Mouse (Mus musculus) embryonic facial prominence, embryonic 14.5 days (tissue): ENCODE results near the gene Iqcf3. TPM values are rescaled to one million over a fixed set of nuclear protein-coding genes. Genes with fewer than 3 reads are reported as not detected.

ENCODE experiments used
- ATAC-seq: fragments of 200-750 bp; cut with Nextera tagmentation; 2 replicates; pipeline ENCODE4 v1.8.0; 2017; ENCODE audit warnings: low read depth, moderate number of reproducible peaks, moderate TSS enrichment
- DNase-seq: peaks from one replicate; pipeline ENCODE4 v3.0.0-alpha.2; 2015; ENCODE audit warnings: low spot score
- H3K27ac ChIP-seq: fragments of 300-500 bp; sonication (generic); replicated peaks from 2 replicates; pipeline ENCODE4 v1.5.1; 2014; ENCODE audit warnings: low read depth, mild to moderate bottlenecking, low read length, moderate library complexity
- H3K27me3 ChIP-seq: fragments of 300-500 bp; sonication (generic); replicated peaks from 2 replicates; pipeline ENCODE4 v1.6.1; 2014; ENCODE audit warnings: low read length; ENCODE audit not compliant: control insufficient read depth, insufficient read depth
- H3K36me3 ChIP-seq: fragments of 300-500 bp; sonication (generic); 2 replicates; pipeline ENCODE4 v1.6.1; 2014; ENCODE audit warnings: low read length, mixed read lengths; ENCODE audit not compliant: control insufficient read depth, insufficient read depth
- H3K4me1 ChIP-seq: fragments of 300-500 bp; sonication (generic); 2 replicates; pipeline ENCODE4 v1.6.1; 2014; ENCODE audit warnings: antibody characterized with exemption, low read length; ENCODE audit not compliant: control insufficient read depth, insufficient read depth
- H3K4me2 ChIP-seq: fragments of 300-500 bp; sonication (generic); 2 replicates; pipeline ENCODE4 v1.6.1; 2014; ENCODE audit warnings: low read depth, mild to moderate bottlenecking, low read length, moderate library complexity, mixed read lengths
- H3K4me3 ChIP-seq: fragments of 300-500 bp; sonication (generic); 2 replicates; pipeline ENCODE4 v1.5.1; 2014; ENCODE audit warnings: low read depth, mild to moderate bottlenecking, low read length
- H3K9ac ChIP-seq: fragments of 300-500 bp; sonication (generic); 2 replicates; pipeline ENCODE4 v1.6.1; 2014; ENCODE audit warnings: low read depth, mild to moderate bottlenecking, low read length, moderate library complexity, mixed read lengths
- H3K9me3 ChIP-seq: fragments of 300-500 bp; sonication (generic); 2 replicates; pipeline ENCODE4 v1.6.1; 2016; ENCODE audit warnings: low read length; ENCODE audit not compliant: control insufficient read depth
- WGBS: fragments of 180-500 bp; shearing (Covaris S2); extraction: QIAGEN DNeasy Blood & Tissue Kit; methylation state at CpG from one replicate; pipeline ENCODE4 v1.1.7; 2014; 5-methylcytosine and 5-hydroxymethylcytosine counted together
- polyA plus RNA-seq: library from polyadenylated mRNA; unstranded; fragments of >200 nt; fragmentation: Nextera tagmentation; extraction: Ambion mirVana; gene quantifications from 2 replicates; pipeline ENCODE4 v1.2.1, GENCODE M21; 2014

Gene Iqcf3
- polyA plus RNA-seq, 1 experiment from 2014 or later: not detected

DNA sequence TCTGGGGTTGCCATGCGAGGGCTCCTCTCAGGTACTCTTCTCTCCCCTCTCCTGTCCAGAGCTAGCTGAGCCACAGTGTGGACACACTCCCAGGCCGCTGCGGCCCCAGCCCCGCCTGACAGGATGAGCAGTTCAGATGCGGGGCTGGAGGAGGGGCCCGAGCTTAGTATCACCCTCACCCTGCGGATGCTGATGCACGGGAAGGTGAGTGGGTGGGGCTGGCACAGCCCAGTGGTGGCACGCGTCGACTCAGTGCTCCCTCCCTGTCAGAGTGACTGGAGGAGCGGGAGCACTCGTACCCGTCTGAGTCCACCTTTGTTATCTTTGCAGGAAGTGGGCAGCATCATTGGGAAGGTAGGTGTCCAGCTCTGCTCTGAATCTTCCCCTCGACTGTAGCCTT lies 101.5 kb downstream of the Iqcf3 start:
- WGBS: 80% methylated on average over 15 of the region's 15 CpGs
- DNase-seq: no peak
- no peak overlapping the region for H3K4me3 ChIP-seq
- ATAC-seq: no peak
- peak overlapping the region; percentile 10; the same call in 1 of the 2 replicates for H3K9ac ChIP-seq
- no peak overlapping the region for H3K4me2 ChIP-seq
- peaks cover 39% of the 10 kb centered on the region for H3K4me1 ChIP-seq
- H3K27ac ChIP-seq: no peak overlapping the region
- no peaks in the 10 kb centered on the region for H3K27me3 ChIP-seq
- peaks cover 44% of the 10 kb centered on the region for H3K36me3 ChIP-seq
- no peaks in the 10 kb centered on the region for H3K9me3 ChIP-seq

- peaks cover 31% of the 10 kb centered on the region for H3K36me3 ChIP-seq
- H3K9ac ChIP-seq: no peak overlapping the region
- no peak overlapping the region for H3K27ac ChIP-seq
- no peaks in the 10 kb centered on the region for H3K9me3 ChIP-seq
- DNase-seq: no peak
- no peak for ATAC-seq
- peaks cover 43% of the 10 kb centered on the region for H3K4me1 ChIP-seq
- H3K4me2 ChIP-seq: peak overlapping the region; percentile 92; the same call in 1 of the 2 replicates
- H3K4me3 ChIP-seq: no peak overlapping the region
- no peaks in the 10 kb centered on the region for H3K27me3 ChIP-seq
- WGBS: 66% methylated on average over 5 of the region's 5 CpGs
These were observed 103.5 kb downstream of the Iqcf3 start for GRCm38 (mm10) chr9:106457920-106458319.

- H3K36me3 ChIP-seq: peaks cover 24% of the 10 kb centered on the region
- peak overlapping the region; percentile 35; the same call in 1 of the 2 replicates for H3K9ac ChIP-seq
- no peaks in the 10 kb centered on the region for H3K27me3 ChIP-seq
- ATAC-seq (peak; percentile 1; the same call in 1 of the 2 replicates), DNase-seq (no peak)
- peak overlapping the region; percentile 74; the same call in 1 of the 2 replicates for H3K4me3 ChIP-seq
- peak overlapping the region; percentile 61; the same call in 1 of the 2 replicates for H3K27ac ChIP-seq
- peaks cover 48% of the 10 kb centered on the region for H3K4me1 ChIP-seq
- H3K4me2 ChIP-seq: peak overlapping the region; percentile 92
- WGBS: 45% methylated on average over 9 of the region's 9 CpGs
- no peaks in the 10 kb centered on the region for H3K9me3 ChIP-seq
These were observed 104.3 kb downstream of the Iqcf3 start for GRCm38 (mm10) chr9:106457163-106457559.

- Histone ChIP-seq H3K36me3 (peaks cover 18% of the 10 kb centered on the region), H3K9me3 (no peaks in the 10 kb centered on the region), H3K4me1 (peaks cover 52% of the 10 kb centered on the region), H3K4me2 (peak overlapping the region; percentile 92), H3K27me3 (no peaks in the 10 kb centered on the region), H3K9ac (peak overlapping the region; percentile 86), H3K4me3 (peak overlapping the region; percentile 74), H3K27ac (peak overlapping the region; percentile 89)
- WGBS: 35% methylated on average over 14 of the region's 15 CpGs
- peak; percentile 28 for ATAC-seq
- peak; percentile 89 for DNase-seq
These were observed 104.9 kb downstream of the Iqcf3 start for GRCm38 (mm10) chr9:106456325-106457162.

DNA sequence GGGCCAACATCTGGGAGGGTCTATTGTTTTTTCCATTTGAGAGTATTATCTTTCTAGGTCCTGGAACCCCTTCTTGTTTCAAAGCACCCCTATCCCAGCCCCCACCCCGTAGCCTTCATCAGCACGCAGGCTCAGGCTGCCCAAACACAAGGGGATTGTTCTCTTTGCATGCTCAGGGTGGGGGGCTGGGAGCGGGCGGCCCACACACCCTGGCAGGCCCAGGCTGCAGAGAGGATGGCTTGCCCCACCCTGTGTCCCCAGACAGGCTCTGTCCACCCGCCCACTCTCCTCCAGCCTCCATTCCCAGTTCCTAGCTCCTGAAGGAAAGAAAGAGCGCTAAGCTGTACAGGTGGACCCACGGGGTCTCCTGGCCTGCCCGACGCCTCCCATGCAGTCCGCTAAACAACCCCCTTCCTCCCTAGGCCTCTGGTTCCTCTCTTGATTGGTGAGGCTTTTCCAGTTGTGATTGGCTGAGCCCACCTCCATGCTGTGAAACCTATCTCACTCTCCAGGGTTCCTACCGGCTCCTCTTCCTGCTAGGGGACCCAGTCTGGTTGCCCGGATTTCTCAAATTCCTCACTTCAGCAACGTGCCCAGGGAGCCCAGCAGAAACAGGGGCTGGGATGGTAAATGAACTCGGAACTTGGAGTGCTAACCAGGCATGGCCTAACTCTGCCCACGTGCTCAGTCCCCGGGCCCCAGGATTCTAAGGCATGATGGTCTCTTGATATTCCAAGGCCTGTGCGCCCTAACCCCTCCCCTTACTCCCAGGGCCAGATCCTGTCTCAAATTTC lies 106.3 kb downstream of the Iqcf3 start:
- Histone ChIP-seq H3K36me3 (peaks cover 4% of the 10 kb centered on the region), H3K4me2 (peak overlapping the region; percentile 92), H3K9me3 (no peaks in the 10 kb centered on the region), H3K27ac (peak overlapping the region; percentile 89), H3K9ac (peak overlapping the region; percentile 86), H3K4me3 (peak overlapping the region; percentile 74), H3K27me3 (no peaks in the 10 kb centered on the region), H3K4me1 (peaks cover 67% of the 10 kb centered on the region)
- ATAC-seq: peak; percentile 38
- DNase-seq: peak; percentile 85
- 3% methylated on average over 17 of the region's 17 CpGs for WGBS

- Histone ChIP-seq H3K27me3 (no peaks in the 10 kb centered on the region), H3K27ac (peak overlapping the region; percentile 89), H3K4me1 (peaks cover 71% of the 10 kb centered on the region), H3K36me3 (no peaks in the 10 kb centered on the region), H3K9ac (peak overlapping the region; percentile 86), H3K9me3 (no peaks in the 10 kb centered on the region), H3K4me3 (peak overlapping the region; percentile 74), H3K4me2 (peak overlapping the region; percentile 92)
- 0% methylated on average over 10 of the region's 20 CpGs for WGBS
- DNase-seq (peak; percentile 63), ATAC-seq (0 out of 2 replicates have a peak, but pooled peaks have one; percentile 1)
These were observed 107.2 kb downstream of the Iqcf3 start for GRCm38 (mm10) chr9:106454071-106454761.

DNA sequence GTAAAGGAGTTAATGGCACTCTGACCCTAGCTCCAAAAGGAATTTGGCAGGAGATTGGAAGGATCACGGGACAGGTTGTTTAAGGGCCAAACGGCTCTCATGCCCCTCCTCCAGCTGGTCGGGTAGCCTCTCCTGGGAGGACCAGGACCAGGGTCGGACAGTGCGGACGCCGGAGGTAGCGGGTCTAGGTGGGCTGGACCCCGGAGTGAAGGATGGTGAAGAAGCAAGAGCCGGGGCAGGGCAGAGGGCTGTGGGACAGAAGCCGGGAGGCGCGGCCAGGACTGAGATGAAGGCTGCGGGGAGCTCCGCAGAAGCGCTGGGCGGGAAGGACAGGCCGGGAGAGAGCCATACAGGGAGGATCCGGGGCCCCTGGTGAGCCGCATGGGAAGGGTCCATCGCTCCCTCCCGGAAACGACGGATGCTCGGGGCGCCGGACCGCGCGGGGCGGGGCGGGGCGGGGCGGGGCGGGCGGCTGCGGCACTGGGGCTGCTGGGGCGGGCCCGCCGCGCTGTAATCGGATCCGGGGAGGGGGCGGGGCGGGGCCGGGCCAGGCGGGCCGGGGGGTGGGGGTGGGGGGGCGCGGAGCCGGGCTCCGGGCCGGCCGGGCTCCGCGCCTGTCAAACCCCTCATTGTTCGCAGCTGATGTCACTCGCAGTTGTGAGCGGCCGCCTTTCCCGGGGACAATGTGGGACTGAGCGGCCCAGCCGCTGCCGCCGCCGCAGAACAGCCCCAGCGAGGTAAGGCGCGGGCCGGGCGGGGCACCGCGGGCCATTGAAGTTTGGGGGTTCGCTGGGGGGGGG lies 108.0 kb downstream of the Iqcf3 start, which contains the start of gene Pcbp4:
Gene Pcbp4 (plus strand): TSS at position 21 of the 800 bp plus-strand sequence.
- Histone ChIP-seq H3K9me3 (no peaks in the 10 kb centered on the region), H3K9ac (peak within 1 kb of the TSS; percentile 86), H3K36me3 (no peaks in the 10 kb centered on the region), H3K27ac (peak within 1 kb of the TSS; percentile 89), H3K4me3 (peak within 1 kb of the TSS; percentile 74), H3K4me2 (peak within 1 kb of the TSS; percentile 92), H3K4me1 (peaks cover 71% of the 10 kb centered on the region), H3K27me3 (no peaks in the 10 kb centered on the region)
- DNase-seq: peak; percentile 85
- 2% methylated on average over 9 of the region's 74 CpGs for WGBS
- peak; percentile 66 for ATAC-seq
